Mouse (Mus musculus) testis, adult 2 months (tissue): ENCODE measurements around the gene Capzb.

Experiments
- CTCF ChIP-seq: fragments of 200-500 bp; IDR thresholded peaks from 2 replicates; pipeline ENCODE4 v1.5.1; 2012; ENCODE audit warnings: low read depth, mild to moderate bottlenecking, inconsistent platforms, low read length, moderate library complexity; ENCODE audit not compliant: control insufficient read depth, insufficient read depth, insufficient replicate concordance
- POLR2A ChIP-seq: fragments of 200-500 bp; IDR thresholded peaks from 2 replicates; pipeline ENCODE4 v1.6.1; 2012; ENCODE audit warnings: low read depth, mild to moderate bottlenecking, inconsistent platforms, low read length, moderate library complexity; ENCODE audit not compliant: control insufficient read depth

DNA sequence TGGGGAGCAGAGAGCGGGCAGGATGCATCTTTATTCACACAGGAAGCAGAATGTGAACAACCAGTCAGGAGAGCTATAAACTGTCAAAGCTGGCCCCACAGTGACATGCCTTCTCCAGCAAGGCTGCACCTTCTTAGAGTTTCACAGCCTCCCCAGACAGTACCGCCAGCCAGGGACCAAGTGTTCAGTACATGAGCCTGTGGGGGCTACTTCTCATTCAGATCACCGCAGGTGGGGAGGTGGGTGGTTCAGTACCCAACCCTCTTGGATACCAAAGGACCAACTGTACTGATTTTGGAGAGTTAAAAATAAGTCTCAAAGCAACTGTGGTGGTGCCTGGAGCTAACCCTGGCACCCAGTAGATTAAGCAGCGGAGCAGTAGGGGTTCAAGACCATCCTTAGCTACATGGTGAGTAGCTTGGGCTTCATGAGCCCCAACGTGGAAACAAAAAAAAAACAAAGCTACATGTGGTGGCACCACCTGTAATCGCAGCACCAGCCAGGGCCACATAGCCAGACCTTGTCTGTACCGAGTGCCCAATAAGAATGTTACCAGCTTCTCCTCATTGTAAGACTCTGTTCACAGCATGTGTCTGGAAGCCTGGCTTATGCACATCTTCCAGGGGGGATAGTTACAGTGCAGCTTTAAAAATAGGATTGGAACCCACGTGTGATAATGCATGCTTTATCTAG is 13.8 kb downstream of the Capzb start:
- TF ChIP-seq CTCF (no peak), POLR2A (no peak)
